Mouse (Mus musculus) megakaryocyte, embryonic 14.5 days (primary cell): ENCODE measurements around the gene Heatr6.

Source experiments
- FLI1 ChIP-seq: IDR thresholded peaks from 2 replicates; pipeline ENCODE4 v1.6.1; 2012; ENCODE audit warnings: low read length, inconsistent platforms, mixed read lengths
- GATA1 ChIP-seq: IDR thresholded peaks from 3 replicates; pipeline ENCODE4 v1.6.1; 2012; ENCODE audit warnings: mixed read lengths, low read length, inconsistent platforms, borderline replicate concordance

GRCm38 (mm10) chr11:83720766-83721165 lies 32.7 kb upstream of the Heatr6 start:
- TF ChIP-seq GATA1 = no peak
- TF ChIP-seq FLI1 = no peak
